Mouse (Mus musculus): ENCODE data around the gene Gif.

The Gif gene

DNA sequence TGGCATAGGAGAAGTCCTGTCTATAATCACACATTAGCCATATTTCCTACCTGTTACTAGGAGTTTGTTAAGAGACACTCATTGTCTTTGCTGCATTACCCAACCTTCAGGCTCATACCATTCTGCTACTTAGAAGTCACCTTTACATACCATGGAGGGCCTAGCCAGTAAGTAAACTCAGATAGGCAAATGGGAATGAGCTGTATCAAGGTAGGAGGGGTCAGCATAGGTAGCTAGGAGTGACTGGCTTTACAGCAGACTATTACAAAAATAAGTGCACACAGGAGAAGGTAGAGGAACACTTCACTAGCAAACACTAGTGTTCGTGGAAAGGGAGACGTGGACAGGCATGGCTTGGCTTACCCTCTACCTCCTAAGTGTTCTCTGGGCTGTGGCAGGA is at the start of gene Gif:
Gene Gif, plus strand, starts transcription at position 257 of the 400 bp plus-strand sequence.
- no peak for DNase-seq (ENCODE audit: inconsistent age in 2 of 2, low spot score in 1 of 2)

DNA sequence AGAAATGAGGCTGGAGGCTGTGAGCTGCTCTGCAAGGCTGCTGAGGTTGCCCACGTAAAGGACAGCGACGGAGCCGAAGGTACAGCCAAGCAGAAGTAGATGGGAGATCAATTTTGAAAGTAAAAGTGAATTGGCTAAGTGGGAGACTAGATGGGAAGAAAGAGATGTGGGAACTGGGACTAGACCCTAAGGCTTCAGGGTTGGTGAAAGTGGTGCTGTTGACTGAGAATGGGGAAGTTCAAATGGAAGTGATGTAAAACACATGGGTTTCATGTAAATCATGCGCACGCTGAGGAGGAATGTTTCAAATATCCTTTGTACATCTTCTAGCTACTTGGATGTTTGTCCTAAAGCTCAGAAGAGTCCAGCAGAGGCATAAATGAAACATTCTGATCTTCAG is 49.0 kb upstream of the Gif start:
- DNase-seq (ENCODE audit: inconsistent age in 2 of 2, low spot score in 1 of 2) = no peak

- peak; percentile 62 to 86 for DNase-seq (ENCODE audit: inconsistent age in 2 of 2, low spot score in 1 of 2)
Observed at GRCm38 (mm10) chr19:11712451-11712850, 34.9 kb upstream of the Gif start.

GRCm38 (mm10) chr19:11720071-11720470 is 27.3 kb upstream of the Gif start:
- no peak for DNase-seq (ENCODE audit: inconsistent age in 2 of 2, low spot score in 1 of 2)

GRCm38 (mm10) chr19:11723870-11724269 is 23.5 kb upstream of the Gif start:
- no peak for DNase-seq (ENCODE audit: inconsistent age in 2 of 2, low spot score in 1 of 2)

- no peak for DNase-seq (ENCODE audit: inconsistent age in 2 of 2, low spot score in 1 of 2)
Observed at GRCm38 (mm10) chr19:11724275-11724674, 23.1 kb upstream of the Gif start.

DNA sequence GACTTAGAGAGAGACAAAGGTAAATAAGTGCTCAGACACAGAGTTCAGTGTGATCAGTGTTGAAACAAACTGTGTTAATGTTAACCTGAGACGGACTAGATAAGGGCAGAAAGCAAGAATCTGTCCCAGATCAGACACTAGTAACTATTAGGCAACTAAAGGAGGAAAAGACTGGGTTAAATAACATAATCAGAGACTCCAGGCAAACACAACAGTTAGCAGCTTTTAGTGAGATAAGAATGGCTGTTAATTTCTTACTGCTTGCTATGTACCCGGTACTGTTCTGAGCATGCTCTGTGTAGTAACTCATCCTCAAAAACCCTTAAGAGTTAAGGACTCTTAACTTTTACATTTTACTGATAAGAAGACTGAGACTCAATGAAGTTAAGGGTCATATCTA is 21.4 kb upstream of the Gif start:
- DNase-seq (ENCODE audit: inconsistent age in 2 of 2, low spot score in 1 of 2) = no peak

- DNase-seq (ENCODE audit: inconsistent age in 2 of 2, low spot score in 1 of 2) = no peak
Observed at GRCm38 (mm10) chr19:11727304-11727703, 20.1 kb upstream of the Gif start.

- no peak for DNase-seq (ENCODE audit: inconsistent age in 2 of 2, low spot score in 1 of 2)
Observed at GRCm38 (mm10) chr19:11730278-11730677, 17.1 kb upstream of the Gif start.

DNA sequence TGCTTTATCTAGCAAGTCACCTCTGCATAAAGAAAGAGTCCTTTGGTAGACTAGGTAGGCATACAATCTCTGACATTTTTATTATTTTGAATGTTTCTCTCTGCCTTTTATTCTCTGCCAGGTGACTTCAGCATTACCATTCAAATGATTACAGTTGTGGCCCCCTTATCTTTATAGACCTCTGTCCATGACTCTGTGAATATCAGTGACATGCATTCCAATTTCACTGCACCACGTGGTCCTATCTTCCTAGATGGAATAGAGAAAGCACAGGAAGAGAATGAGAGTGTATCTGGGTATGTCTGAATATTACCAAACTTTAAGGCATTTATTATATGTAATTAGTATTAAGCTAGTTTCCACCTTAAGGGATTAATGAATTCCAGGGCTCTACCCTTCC is 10.9 kb upstream of the Gif start:
- no peak for DNase-seq (ENCODE audit: inconsistent age in 2 of 2, low spot score in 1 of 2)

GRCm38 (mm10) chr19:11745680-11746079 is 1.7 kb upstream of the Gif start:
- no peak for DNase-seq (ENCODE audit: inconsistent age in 2 of 2, low spot score in 1 of 2)

GRCm38 (mm10) chr19:11765059-11765458 is 17.7 kb downstream of the Gif start:
- no peak for DNase-seq (ENCODE audit: inconsistent age in 2 of 2, low spot score in 1 of 2)

DNA sequence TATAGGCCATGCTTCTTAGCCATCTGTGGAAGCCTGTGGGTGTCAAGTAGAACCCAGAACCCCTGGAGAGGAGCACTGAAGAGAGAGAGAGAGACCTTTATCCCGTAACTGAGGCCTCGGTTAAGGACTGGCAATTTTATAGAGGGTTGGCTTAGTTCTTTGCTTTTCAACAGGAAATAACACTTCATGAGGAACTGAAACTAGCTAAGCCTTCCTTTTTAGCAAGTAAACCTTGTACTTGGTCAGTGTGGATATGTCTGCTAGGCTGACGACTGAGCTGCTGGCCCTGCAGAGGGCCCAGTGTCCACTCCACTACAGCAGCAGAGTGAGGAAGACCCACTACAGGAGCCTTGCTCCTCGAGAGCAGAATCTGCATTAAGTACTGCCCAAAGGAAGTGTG is 19.1 kb downstream of the Gif start:
- peak in 1 of 2 experiments; percentile 25 for DNase-seq (ENCODE audit: inconsistent age in 2 of 2, low spot score in 1 of 2)

GRCm38 (mm10) chr19:11768163-11768562 is 20.8 kb downstream of the Gif start:
- DNase-seq (ENCODE audit: inconsistent age in 2 of 2, low spot score in 1 of 2) = peak in 1 of 2 experiments; percentile 70

GRCm38 (mm10) chr19:11769257-11769920 is 22.0 kb downstream of the Gif start:
- DNase-seq (ENCODE audit: inconsistent age in 2 of 2, low spot score in 1 of 2) = no peak

DNA sequence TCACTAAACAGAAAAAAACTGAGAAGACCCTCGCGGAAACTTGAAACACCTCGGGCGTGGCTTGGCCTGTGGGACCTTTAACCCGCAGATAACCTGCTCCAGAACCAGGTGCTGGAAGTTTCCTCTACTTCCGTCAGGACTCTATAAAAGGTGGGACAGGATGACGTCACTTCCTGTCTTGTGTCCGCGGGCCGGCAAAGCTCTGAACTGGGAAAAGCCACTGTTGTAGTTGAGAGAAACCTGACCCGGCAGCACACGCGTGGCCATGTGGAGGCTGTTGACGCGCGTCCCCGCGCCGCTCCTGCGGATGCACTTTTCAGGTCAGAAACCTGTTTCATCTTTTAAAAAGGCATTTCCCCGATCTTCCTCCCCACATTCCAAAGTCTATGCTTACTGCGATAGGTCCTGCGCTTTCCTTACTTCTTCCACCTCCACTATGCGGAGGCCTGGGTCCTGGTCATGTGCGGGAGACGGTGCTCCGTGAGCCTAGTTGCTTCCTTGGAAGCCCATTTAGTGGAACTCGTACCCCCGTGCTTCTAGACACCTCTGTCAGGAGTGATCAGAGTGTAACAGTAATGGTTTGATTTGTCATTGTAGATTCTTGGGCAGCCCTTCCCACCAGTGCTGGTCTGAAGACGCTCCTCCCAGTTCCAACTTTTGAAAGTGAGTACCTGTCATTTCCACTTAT is 23.0 kb downstream of the Gif start, which contains the start of gene Mrpl16:
Gene Mrpl16, plus strand, starts transcription at position 187 of the 688 bp plus-strand sequence.
- peak; percentile 87 to 97 for DNase-seq (ENCODE audit: inconsistent age in 2 of 2, low spot score in 1 of 2)

DNA sequence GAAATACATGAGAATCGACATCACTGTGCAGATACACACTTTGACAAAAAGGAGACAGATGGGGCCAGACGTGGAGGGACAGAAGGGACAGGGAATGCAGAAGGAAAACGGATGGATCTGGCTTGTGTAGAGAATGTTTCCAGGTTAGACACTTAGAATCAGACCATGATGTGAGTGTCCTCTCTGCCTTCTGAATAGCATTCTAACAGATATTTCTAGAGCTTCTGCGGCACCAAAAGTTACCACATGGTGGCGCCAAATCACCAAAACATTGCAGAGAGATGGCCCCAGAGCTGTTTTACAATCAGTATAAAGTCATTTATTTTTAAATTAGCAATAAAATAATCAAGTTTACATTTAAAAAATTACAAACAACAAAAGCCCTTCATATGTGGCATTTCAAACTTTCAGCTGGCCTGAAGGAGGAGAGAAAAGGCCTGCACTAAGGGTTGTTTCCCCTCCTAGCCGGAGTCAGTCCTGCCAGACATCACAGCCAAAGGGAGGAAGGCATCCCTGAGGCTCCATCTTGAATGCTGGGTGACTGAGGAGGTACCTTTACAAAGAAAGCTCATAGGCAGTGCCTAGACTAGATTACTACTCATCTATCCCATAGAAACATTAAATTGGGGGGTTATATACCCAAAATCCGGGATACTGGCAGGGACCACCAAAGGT is 30.0 kb downstream of the Gif start:
- DNase-seq (ENCODE audit: inconsistent age in 2 of 2, low spot score in 1 of 2) = peak; percentile 58 to 86

DNA sequence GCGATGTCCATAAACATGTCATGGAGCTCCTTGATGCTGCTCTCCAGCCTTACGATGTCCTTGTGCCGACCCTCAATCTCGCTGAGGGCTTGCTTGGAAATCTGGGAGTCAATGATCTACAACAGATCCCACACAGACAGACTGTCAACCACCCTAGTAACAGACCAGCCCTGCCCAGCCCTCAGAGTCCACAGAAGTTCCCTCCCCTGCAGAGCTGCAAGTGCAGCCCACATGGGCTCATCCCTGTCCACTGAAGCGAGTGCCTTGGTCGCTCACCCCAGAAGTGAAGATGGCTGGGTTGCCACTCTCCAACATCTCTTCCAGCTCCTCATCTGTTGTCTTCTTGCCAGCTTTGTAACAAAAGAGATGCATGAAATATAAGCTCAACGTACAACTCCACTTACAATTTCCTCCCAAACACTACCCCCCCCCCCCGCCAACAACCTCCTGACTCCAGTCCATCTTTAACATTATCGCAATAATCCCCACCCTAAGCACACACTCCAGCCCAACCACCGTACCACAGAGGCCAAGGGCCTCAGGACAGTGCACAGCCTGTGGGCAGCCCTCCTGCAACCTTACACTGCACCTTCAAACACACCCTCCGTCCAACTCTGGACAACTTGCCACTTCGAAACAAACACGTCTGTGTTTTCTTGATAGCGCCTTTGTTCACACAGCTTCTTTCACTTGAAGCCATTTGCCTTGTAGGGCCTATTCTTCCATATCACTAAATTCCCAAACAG is 38.2 kb downstream of the Gif start:
- DNase-seq (ENCODE audit: inconsistent age in 2 of 2, low spot score in 1 of 2) = no peak

- DNase-seq (ENCODE audit: inconsistent age in 2 of 2, low spot score in 1 of 2) = no peak
Observed at GRCm38 (mm10) chr19:11787826-11788225, 40.5 kb downstream of the Gif start.

GRCm38 (mm10) chr19:11788876-11789275 is 41.5 kb downstream of the Gif start:
- no peak for DNase-seq (ENCODE audit: inconsistent age in 2 of 2, low spot score in 1 of 2)

GRCm38 (mm10) chr19:11791825-11792224 is 44.5 kb downstream of the Gif start:
- DNase-seq (ENCODE audit: inconsistent age in 2 of 2, low spot score in 1 of 2) = no peak

Measured in adrenal gland, adult (tissue).